Mouse (Mus musculus): ENCODE data around the gene Arntl.

DNA sequence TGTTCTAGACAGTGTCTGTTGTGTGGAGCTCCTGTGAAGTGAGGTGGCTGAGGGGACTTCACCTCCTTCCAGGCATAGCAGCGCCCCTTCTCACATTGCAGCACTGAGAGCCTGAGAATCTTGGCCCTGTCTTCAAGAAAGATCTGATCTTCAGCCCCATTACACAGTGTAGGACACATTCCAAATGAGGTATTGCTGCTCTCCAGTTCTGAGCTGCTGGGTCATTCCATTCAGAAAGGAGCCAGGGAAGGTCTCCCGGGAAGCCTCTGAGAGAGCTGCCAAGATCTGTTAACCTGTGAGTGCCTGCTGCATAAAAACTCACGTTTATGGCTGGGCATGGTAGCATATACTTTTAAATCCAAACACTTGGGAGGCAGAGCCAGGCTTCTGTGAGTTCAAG, 5.7 kb upstream of the Arntl start:
- no peak for TF ChIP-seq CTCF (IDR thresholded peaks at IDR 0.05; ENCODE audit: low read depth, low read length)
- TF ChIP-seq GATA1 (IDR thresholded peaks at IDR 0.05; ENCODE audit: borderline replicate concordance, low read length) = no peak
- no peak for TF ChIP-seq GATA2 (IDR thresholded peaks at IDR 0.05; ENCODE audit: borderline replicate concordance, low read depth, low read length)
- no peak for TF ChIP-seq TAL1 (conservative IDR thresholded peaks at IDR 0.05; ENCODE audit: low read depth, low read length)
- TF ChIP-seq POLR2AphosphoS5 (IDR thresholded peaks at IDR 0.05; ENCODE audit: insufficient replicate concordance, low read depth, low read length) = no peak

Measured in G1E (cell line).